Mouse (Mus musculus) T-cell, adult 66 days (primary cell): Measurements from ENCODE around the gene Olfr853. TPM values are rescaled to one million over a fixed set of nuclear protein-coding genes. Genes with fewer than 3 reads are reported as not detected.

Source experiments
- total RNA-seq, 2 experiments: library from RNA; stranded (reverse); gene quantifications; 3 replicates in 1 of 2; 4 replicates in 1 of 2; pipeline ENCODE4 v1.2.4; 2023

Gene Olfr853
- total RNA-seq, result not detected

DNA sequence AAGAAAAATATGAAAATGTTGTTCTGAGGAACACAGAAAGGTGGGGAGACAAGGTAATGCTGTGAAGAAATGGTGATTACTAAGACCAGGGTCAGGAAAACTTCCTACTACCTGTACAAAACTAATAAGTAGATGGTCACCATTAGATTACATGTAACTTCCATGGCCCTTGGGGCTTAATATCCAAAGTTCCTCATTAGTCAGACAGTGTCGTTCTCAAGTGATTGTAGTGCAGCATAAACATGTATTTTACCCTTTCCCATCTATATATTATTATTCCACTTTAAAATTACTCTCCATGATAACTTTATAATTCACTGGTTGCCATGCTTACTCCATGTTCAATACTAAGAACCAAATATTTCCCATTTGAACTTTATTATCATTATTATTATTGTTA lies at the start of gene Olfr853:
Olfr853 (minus strand) TSS at position 101 of the 400 bp plus-strand sequence.

DNA sequence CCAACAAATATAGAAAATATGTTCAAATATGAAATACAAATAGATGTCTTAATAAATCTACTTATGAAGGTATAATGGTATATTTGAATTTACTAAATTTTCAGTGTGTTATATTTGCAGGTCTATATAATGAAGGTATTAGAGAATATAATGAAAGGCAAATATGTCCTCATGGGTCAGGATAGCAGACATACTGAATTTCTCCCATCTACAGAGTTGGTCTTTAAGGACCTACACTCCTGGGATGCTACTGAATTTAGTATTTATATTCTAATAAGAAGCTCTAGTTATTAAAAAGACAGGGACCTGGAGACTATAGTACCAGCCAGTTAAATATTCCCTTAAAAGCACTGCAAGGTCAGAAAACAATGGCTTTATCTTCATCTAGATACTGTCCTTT lies 41.4 kb upstream of the Olfr853 start, which contains the start of gene Olfr855:
Olfr855 (plus strand) TSS at position 301 of the 400 bp plus-strand sequence.

DNA sequence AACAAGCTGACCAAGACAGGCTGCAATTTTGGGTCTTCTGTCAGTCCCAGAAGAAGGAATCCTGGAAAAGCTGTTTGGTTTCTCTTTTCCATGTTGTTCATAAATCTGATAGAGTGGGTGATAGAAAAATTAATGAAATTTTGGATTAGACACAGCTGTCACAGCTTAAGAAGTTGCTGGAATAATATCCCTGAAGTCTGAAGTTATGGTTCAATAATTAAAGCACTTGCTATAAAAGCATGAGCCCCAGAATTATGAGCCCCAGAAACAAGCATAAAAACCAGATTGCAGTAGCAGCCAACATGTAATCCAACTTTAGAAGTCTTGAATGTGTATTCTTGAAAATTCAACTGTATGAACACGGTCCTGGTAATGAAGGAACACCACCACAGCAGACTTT lies 26.4 kb upstream of the Olfr853 start, which contains the start of gene Olfr854:
Olfr854 (minus strand) TSS at position 101 of the 400 bp plus-strand sequence.

DNA sequence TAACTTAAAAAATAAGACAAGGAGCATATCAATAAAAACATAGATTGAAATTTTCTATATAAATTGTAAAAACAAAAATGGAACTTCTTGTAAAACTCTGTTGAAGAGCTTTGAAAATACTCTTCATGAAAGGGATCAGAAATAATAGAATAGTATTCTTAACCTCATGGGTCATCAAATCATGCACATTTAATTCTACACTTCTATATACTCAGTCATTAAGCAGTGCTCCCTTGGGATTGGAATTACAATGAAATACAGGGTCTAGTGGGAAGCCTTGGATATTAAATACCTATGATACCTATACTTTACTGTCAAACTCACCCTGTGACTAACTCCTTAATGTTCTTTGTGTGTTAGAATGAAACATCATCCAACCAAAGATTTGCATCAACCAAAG lies 47.9 kb downstream of the Olfr853 start, which contains the start of gene Olfr851:
Olfr851 (plus strand) TSS at position 301 of the 400 bp plus-strand sequence.

Other genes starting within 250 kb of the Olfr853 start
- gene Olfr844, start 224.7 kb downstream of the Olfr853 start, total RNA-seq, result not detected
- not detected for gene Olfr845, start 204.6 kb downstream of the Olfr853 start, total RNA-seq
- not detected for gene Olfr846, start 177.1 kb downstream of the Olfr853 start, total RNA-seq
- gene Olfr847, start 162.4 kb downstream of the Olfr853 start, total RNA-seq, result not detected
- gene Olfr849, start 100.8 kb downstream of the Olfr853 start, total RNA-seq, result not detected
- not detected for gene Olfr850, start 62.8 kb downstream of the Olfr853 start, total RNA-seq
- not detected for gene Olfr851, start 47.8 kb downstream of the Olfr853 start, total RNA-seq
- not detected for gene Olfr854, start 26.3 kb upstream of the Olfr853 start, total RNA-seq
- gene Olfr855, start 41.5 kb upstream of the Olfr853 start, total RNA-seq, result not detected
- 10 to 100 TPM; 29.9 to 34.0 TPM for gene Zfp317, start 81.0 kb upstream of the Olfr853 start, total RNA-seq
- not detected for gene Olfr857, start 168.4 kb upstream of the Olfr853 start, total RNA-seq
- not detected for gene Olfr58, start 239.2 kb upstream of the Olfr853 start, total RNA-seq